Mouse (Mus musculus): ENCODE measurements at regions not wholly inside any gene's neighbourhood (a gene's known extent, or its start where the extent isn't known, plus 50 kb on each side); places are given as distances from the start of the nearest gene placed in this dataset.

- CTCF ChIA-PET: no interaction called here
These were observed 232.0 kb downstream of the Clic5 start for GRCm38 (mm10) chr17:44420098-44421070.

GRCm38 (mm10) chr17:44422161-44422560, 233.8 kb downstream of the Clic5 start:
- CTCF ChIA-PET: no interaction called here

- CTCF ChIA-PET: no interaction called here
These were observed 234.5 kb downstream of the Clic5 start for GRCm38 (mm10) chr17:44422865-44423264.

- CTCF ChIA-PET: no interaction called here
These were observed 235.1 kb downstream of the Clic5 start for GRCm38 (mm10) chr17:44423471-44423985.

GRCm38 (mm10) chr17:44432524-44433295, 244.3 kb downstream of the Clic5 start:
- CTCF ChIA-PET: no interaction called here

- CTCF ChIA-PET: no interaction called here
These were observed 244.9 kb downstream of the Clic5 start for GRCm38 (mm10) chr17:44433296-44433653.

- CTCF ChIA-PET: no interaction called here
These were observed 248.2 kb downstream of the Clic5 start for GRCm38 (mm10) chr17:44436536-44437043.

- CTCF ChIA-PET: no interaction called here
These were observed 250.1 kb downstream of the Clic5 start for GRCm38 (mm10) chr17:44438526-44438925.

GRCm38 (mm10) chr17:44443460-44443859, 255.1 kb downstream of the Clic5 start:
- CTCF ChIA-PET: no interaction called here

- CTCF ChIA-PET: no interaction called here
These were observed 257.0 kb downstream of the Clic5 start for GRCm38 (mm10) chr17:44445361-44445760.

Data from spleen, embryonic (tissue).